Mouse (Mus musculus): ENCODE results near the gene Hlcs. TPM values are rescaled to one million over a fixed set of nuclear protein-coding genes. Genes with fewer than 3 reads are reported as not detected.

Gene Hlcs
- 45.6 to 48.0 TPM (median 46.7 TPM) in 4 replicates for total RNA-seq (2023; ENCODE audit: inconsistent age)

DNA sequence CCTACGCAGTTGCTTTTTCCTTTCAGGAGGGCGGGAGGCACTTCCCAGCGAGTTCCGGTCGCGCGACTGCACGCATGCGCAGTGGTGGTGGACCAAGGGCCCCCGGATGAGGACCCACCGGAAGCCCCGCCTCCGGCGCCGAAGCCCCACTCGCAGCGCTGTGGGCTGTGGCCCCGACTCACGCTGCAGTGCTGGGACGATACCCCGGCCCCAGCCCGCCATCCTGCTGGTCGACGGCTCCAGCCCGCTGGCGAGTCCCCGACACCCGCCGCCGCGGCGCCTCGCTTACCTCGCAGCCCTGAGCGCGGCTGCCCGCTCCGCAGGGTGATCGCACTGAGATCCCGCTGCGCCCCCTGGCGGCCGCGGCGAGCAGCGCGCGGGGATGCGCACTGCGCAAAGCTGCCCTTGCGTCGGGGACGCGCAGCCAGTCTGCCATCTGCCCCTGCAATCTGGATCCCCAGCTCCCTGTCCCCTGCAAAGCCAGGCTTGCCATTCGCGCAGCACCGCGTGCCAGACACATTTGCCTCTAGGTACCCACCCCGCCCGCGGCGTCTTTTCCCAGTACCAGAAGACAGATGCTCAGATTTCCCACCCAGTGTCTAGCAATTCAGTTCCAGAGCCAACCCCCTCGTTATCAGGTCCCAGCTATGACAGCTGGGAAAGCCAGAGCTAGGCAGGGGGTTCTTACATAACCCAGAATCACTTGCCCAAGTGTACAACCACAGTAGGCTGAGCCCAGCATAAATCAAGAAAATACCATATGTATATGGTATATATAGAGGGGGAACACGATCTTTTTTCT is at the start of gene Hlcs:
TSS of gene Hlcs (minus strand) at position 343 of the 802 bp plus-strand sequence.

DNA sequence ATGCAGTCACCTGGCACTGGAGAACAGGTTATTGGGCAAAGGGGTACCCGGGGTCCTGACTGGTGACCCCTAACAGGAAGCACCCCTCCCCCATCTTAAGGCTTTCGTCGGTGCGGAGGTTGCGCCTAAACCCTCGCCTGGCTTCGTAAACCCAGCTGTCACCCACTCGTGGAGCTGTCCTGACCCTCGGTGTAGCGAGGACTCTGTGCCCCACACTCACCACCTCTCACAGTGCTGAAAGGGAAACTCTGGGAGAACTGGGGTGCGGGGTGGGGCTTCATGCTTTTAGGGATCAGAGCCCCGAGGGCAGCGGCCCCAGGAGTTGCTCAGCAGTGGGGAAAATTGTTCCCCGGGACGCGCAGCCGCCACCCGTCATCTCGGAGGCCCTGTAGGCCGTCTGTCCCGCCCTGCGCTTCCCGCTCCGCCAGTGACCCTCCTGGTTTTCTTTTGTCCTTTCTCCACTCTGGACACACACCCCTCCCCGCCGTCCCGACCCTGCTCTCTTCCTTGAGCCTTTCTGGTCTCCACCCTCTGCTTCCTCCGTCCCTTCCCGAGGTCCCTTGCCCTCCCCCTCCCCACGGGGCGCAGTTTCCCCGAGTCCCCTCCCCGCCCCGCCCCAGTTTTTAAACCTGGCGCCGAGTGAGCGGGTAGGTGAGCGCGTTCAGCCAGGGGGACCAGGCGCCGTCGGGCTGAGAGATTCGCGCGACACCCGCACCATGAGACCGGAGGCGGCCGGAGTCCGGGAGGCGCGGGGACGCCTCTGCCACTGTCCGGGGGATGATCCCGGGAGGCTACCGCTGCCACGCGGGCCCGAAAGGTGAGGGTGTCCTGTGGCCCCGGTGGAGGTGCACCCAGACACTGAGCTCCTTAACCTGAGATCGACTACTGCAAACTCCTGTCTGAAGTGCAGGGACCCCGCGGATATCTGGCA is 14.7 kb upstream of the Hlcs start, which contains the start of gene Ripply3:
TSS of gene Ripply3 (plus strand) at position 640 of the 931 bp plus-strand sequence.

DNA sequence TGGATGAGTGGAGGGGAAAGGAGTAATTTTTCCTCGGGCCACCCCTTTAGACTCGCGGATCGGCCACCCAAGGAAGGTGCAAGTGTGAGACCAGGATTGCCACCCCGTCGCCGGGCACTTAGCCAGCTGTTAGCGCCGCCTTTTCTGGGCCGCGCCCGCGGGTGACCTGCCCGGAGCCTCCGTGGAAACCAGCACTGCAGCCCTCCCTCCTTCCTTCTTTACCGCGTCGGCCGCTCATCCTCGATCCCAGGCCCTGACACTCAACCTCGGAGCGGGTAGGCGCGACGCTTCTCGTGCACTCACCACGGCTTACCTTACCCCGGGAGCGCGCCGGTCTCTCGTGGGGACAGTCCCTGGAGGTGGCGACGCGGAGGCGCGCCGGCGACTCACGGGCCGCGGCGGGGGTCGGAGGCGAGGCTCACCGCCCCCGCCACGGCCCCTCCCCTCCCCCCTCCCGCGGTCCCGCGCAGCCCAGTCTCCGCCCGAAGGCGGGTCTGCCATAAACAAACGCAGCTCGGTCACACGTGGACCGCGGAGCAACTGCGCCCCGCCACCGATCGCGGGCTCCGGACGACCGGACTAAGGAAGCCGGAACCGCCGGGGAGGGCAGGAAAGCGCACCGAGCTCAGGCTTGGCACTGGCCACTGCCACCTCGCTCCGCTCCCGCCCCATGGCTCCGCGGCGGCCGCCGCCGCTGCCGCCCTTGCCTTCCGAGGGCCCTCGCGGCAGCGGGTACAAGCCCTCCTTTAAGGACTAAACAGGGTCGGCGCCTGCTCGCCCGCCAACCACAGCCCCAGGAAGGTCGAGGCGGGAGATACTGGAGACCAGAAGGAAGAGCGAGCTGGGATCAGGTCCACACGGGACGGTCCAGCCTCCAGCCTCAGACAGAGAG is 228.4 kb downstream of the Hlcs start, which contains the start of gene Sim2:
TSS of gene Sim2 (plus strand) at position 221 of the 892 bp plus-strand sequence.

Other genes with a start within 250 kb of the Hlcs start
- not detected in 4 replicates for gene Sim2, start 228.6 kb downstream of the Hlcs start, total RNA-seq (2023; ENCODE audit: inconsistent age)
- not detected in 4 replicates for gene Ripply3, start 14.8 kb upstream of the Hlcs start, total RNA-seq (2023; ENCODE audit: inconsistent age)
- gene Ttc3, start 57.0 kb upstream of the Hlcs start, total RNA-seq (2023; ENCODE audit: inconsistent age), result 61.5 to 75.3 TPM (median 66.4 TPM) in 4 replicates
- 26.7 to 40.8 TPM (median 39.4 TPM) in 4 replicates for gene Pigp, start 58.3 kb upstream of the Hlcs start, total RNA-seq (2023; ENCODE audit: inconsistent age)
- 26.5 to 31.5 TPM (median 28.2 TPM) in 4 replicates for gene Vps26c, start 213.3 kb upstream of the Hlcs start, total RNA-seq (2023; ENCODE audit: inconsistent age)

Data from B cell, adult (primary cell).